Mouse (Mus musculus) liver, adult 2 months (tissue): ENCODE measurements at regions not wholly inside any gene's neighbourhood (a gene's known extent, or its start where the extent isn't known, plus 50 kb on each side); places are given as distances from the start of the nearest gene placed in this dataset.

Experiments
- DNase-seq: peaks from one replicate; pipeline ENCODE4 v3.0.0-alpha.2; 2011; ENCODE audit warnings: low read depth, low spot score; ENCODE audit errors: extremely low read depth
- H3K27ac ChIP-seq: fragments of 200-500 bp; replicated peaks from 2 replicates; pipeline ENCODE4 v1.5.1; 2012; ENCODE audit warnings: low read depth, mild to moderate bottlenecking, control low read depth, inconsistent platforms, low read length; ENCODE audit not compliant: insufficient read depth
- H3K27me3 ChIP-seq: fragments of 200-500 bp; 2 replicates; pipeline ENCODE4 v1.6.1; 2012; ENCODE audit warnings: mild to moderate bottlenecking, moderate library complexity, low read length, inconsistent platforms; ENCODE audit not compliant: control insufficient read depth, insufficient read depth
- H3K36me3 ChIP-seq: fragments of 200-500 bp; 2 replicates; pipeline ENCODE4 v1.6.1; 2012; ENCODE audit warnings: low read length, inconsistent platforms; ENCODE audit not compliant: control insufficient read depth, insufficient read depth
- H3K4me1 ChIP-seq: fragments of 200-500 bp; 2 replicates; pipeline ENCODE4 v1.6.1; 2011; ENCODE audit warnings: low read length; ENCODE audit not compliant: control insufficient read depth, insufficient read depth
- H3K4me3 ChIP-seq: fragments of 200-500 bp; 2 replicates; pipeline ENCODE4 v1.5.1; 2011; ENCODE audit warnings: low read depth, mild to moderate bottlenecking, control low read depth, low read length, moderate library complexity; ENCODE audit not compliant: insufficient read depth
- H3K79me2 ChIP-seq: fragments of 200-500 bp; 2 replicates; pipeline ENCODE4 v1.6.1; 2012; ENCODE audit warnings: inconsistent platforms, mild to moderate bottlenecking, low read length, moderate library complexity; ENCODE audit not compliant: control insufficient read depth, insufficient read depth
- H3K9ac ChIP-seq: fragments of 200-500 bp; 2 replicates; pipeline ENCODE4 v1.6.1; 2012; ENCODE audit warnings: low read depth, mild to moderate bottlenecking, control low read depth, inconsistent platforms, low read length
- CTCF ChIP-seq: fragments of 200-500 bp; IDR thresholded peaks from 2 replicates; pipeline ENCODE4 v1.5.1; 2011; ENCODE audit warnings: low read depth, low read length, control low read depth
- POLR2A ChIP-seq: fragments of 200-500 bp; IDR thresholded peaks from 2 replicates; pipeline ENCODE4 v1.6.1; 2011; ENCODE audit warnings: low read length, control low read depth; ENCODE audit not compliant: insufficient read depth; ENCODE audit errors: extremely low read depth
- WGBS: fragments of 180-500 bp; shearing (Covaris S2); methylation state at CpG from one replicate; pipeline ENCODE4 v1.1.7; 2018; 5-methylcytosine and 5-hydroxymethylcytosine counted together

DNA sequence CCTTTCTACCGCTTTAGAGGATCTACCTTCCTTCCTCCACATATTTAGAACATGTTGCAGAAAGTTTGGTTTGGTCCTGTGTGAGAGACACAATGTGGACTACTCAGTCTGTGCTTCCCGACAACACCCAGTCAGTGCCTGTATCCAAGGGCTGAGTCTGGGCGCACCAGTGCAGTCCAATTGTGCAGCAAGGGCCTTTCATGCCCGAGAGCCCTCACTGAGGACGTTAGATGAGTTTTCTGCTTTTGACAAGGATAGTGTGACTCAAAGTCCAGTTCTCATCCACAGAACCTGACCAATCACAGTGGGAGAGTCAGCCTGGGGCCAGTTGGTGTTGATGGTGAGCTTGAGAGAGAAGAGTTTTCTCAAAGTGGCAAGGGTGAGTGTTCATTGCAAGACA lies 81.4 kb upstream of the Zfp648 start:
- H3K4me1 ChIP-seq: peaks cover 5% of the 10 kb centered on the region
- DNase-seq: no peak
- H3K27ac ChIP-seq: no peak overlapping the region
- H3K27me3 ChIP-seq: no peaks in the 10 kb centered on the region
- H3K79me2 ChIP-seq: no peaks in the 10 kb centered on the region
- 70% methylated on average over 5 of the region's 5 CpGs for WGBS
- no peak for TF ChIP-seq CTCF
- TF ChIP-seq POLR2A: no peak
- H3K9ac ChIP-seq: no peak overlapping the region
- no peak overlapping the region for H3K4me3 ChIP-seq
- H3K36me3 ChIP-seq: no peaks in the 10 kb centered on the region

DNA sequence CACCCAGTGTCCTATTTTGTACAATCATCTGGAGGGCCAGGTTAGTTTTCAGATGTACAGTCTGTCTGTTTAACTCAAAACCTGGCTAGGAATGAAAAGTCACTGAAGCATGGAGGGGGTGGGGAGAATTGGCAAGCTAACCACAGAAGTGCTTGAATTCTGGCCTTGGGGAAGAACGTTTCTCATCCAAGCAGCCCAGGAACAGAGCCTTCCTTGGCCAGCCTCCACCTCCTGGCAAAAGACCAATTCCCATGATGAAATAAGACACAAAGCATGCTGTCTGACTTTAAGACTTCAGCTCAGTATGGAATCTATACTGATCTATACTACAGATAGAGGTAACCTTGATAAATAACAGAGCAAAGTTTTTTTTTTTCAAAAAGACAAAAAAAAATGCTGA lies 80.3 kb upstream of the Zfp648 start:
- Histone ChIP-seq H3K27ac (no peak overlapping the region), H3K4me3 (no peak overlapping the region)
- peak; percentile 63 for DNase-seq

DNA sequence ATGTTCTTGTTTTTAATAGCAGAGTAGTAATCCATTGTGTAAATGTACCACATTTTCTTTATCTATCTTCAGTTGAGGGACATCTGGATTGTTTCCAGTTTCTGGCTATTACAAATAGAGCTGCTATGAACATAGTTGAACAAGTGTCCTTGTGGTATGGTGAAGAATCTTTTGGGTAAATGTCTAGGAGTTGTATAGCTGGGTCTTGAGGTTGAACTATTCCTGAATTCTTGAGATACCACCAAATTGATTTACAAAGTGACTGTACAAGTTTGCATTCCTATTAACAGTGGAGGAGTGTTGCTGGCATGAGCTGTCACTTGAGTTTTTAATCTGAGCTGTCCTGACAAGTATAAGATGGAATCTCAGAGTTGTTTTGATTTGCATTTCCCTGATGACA lies 76.0 kb upstream of the Zfp648 start:
- Histone ChIP-seq H3K79me2 (no peaks in the 10 kb centered on the region), H3K36me3 (no peaks in the 10 kb centered on the region), H3K27me3 (no peaks in the 10 kb centered on the region), H3K9ac (no peak overlapping the region), H3K27ac (no peak overlapping the region), H3K4me3 (no peak overlapping the region), H3K4me1 (0 out of 2 replicates have a peak, but pooled peaks cover 3% of the 10 kb centered on the region)
- DNase-seq: no peak
- TF ChIP-seq POLR2A (no peak), CTCF (no peak)

More for the DNA sequence above, 80.3 kb upstream of the Zfp648 start:
- TF ChIP-seq POLR2A (no peak), CTCF (no peak)
- Histone ChIP-seq H3K27me3 (no peaks in the 10 kb centered on the region), H3K36me3 (no peaks in the 10 kb centered on the region), H3K9ac (no peak overlapping the region), H3K79me2 (no peaks in the 10 kb centered on the region), H3K4me1 (peaks cover 5% of the 10 kb centered on the region)
- WGBS: 0% methylated on average over 1 of the region's 1 CpGs

DNA sequence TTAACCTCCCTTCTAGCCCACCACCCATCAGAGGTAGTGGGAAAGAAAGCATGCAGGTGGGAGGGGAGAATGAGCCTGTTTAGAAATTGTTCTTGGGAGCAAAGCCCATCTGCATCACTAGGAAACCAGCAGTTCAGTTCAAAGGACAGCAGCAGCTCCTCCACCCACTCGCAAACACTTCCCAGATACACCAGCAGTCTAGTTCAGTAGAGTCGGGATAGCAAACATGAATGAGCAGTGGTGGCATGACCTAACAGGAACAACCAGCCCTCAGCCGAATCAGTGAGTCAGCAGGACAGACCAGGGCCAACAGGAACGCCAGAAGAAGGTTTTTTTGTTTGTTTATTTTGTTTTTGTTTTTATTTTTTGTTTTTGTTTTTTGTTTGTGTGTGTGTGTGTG lies 74.5 kb upstream of the Zfp648 start:
- no peak for DNase-seq

DNA sequence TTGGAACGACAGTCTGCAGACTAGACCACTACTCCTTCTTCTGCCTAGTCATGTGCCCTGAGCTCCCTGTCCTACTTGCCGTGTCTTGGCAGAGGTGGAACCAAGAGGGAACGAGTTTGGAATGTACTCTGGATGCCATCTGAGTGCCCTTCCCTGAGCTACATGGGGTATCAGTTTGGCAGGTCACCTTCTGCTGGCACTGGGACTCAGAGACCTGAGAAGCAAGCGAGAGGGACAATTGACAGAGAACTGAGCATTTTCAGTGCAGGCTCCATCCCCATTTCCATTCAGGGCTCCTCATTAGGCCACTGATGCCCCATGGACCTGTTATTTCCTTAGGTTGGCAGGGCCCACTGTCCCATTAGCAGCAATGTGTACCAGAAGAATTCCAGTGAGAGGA lies 61.5 kb upstream of the Zfp648 start:
- Histone ChIP-seq H3K27me3 (no peaks in the 10 kb centered on the region), H3K36me3 (no peaks in the 10 kb centered on the region), H3K79me2 (no peaks in the 10 kb centered on the region), H3K27ac (no peak overlapping the region), H3K4me1 (no peaks in the 10 kb centered on the region), H3K9ac (no peak overlapping the region), H3K4me3 (no peak overlapping the region)
- TF ChIP-seq POLR2A: no peak
- WGBS: 89% methylated on average over 4 of the region's 4 CpGs
- no peak for DNase-seq

More for the DNA sequence above, 74.5 kb upstream of the Zfp648 start:
- TF ChIP-seq CTCF: no peak
- no peak for TF ChIP-seq POLR2A
- Histone ChIP-seq H3K79me2 (no peaks in the 10 kb centered on the region), H3K36me3 (no peaks in the 10 kb centered on the region), H3K27ac (no peak overlapping the region), H3K4me1 (0 out of 2 replicates have a peak, but pooled peaks cover 3% of the 10 kb centered on the region), H3K4me3 (no peak overlapping the region), H3K27me3 (no peaks in the 10 kb centered on the region), H3K9ac (no peak overlapping the region)
- 17% methylated on average over 4 of the region's 4 CpGs for WGBS

DNA sequence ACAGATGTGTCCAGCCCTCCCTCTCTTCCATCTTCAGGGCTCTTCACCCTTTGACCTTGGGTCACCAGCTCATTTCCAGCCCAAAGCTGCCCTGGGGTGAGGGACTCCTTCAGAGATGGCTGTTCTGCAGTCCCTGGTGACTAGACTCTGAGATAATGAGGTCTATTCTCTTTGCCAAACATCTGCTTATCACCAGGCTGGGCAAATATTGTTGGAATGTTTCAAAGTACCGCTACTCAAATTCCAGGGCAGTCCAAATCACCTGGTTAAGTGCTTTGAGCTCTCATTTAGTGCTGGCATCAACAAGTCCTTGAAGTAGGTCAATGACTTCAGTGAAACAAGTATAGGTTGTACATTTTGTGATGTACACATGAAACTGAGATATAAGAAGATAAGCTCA lies 57.3 kb upstream of the Zfp648 start:
- Histone ChIP-seq H3K9ac (no peak overlapping the region), H3K27me3 (no peaks in the 10 kb centered on the region), H3K4me3 (no peak overlapping the region), H3K4me1 (peaks cover 4% of the 10 kb centered on the region), H3K27ac (no peak overlapping the region), H3K36me3 (no peaks in the 10 kb centered on the region), H3K79me2 (no peaks in the 10 kb centered on the region)
- 11% methylated on average over 1 of the region's 1 CpGs for WGBS
- peak; percentile 52 for DNase-seq
- TF ChIP-seq POLR2A: no peak
- TF ChIP-seq CTCF: no peak
